Mouse (Mus musculus): ENCODE data around the gene Rere.

GRCm38 (mm10) chr4:150536821-150537510 lies 255.5 kb downstream of the Rere start:
- TF ChIP-seq CTCF (IDR thresholded peaks at IDR 0.05; ENCODE audit: control insufficient read depth, insufficient read depth, insufficient replicate concordance, low read depth, low read length) (no peak), POLR2A (IDR thresholded peaks at IDR 0.05; ENCODE audit: control insufficient read depth, low read depth, low read length) (no peak)
